Mouse (Mus musculus): ENCODE results near the gene Ewsr1. TPM values are rescaled to one million over a fixed set of nuclear protein-coding genes. Genes with fewer than 3 reads are reported as not detected.

Gene Ewsr1
- polyA plus RNA-seq, 1 experiment from 2014 or later: 435 TPM

GRCm38 (mm10) chr11:5057064-5057463 lies 42.0 kb downstream of the Ewsr1 start:
- ATAC-seq (ENCODE audit: extremely low read depth, insufficient number of reproducible peaks, low FRiP score, low TSS enrichment): no peak
- Histone ChIP-seq H3K27ac (replicated peaks) (no peak overlapping the region), H3K27me3 (replicated peaks) (peaks cover 73% of the 10 kb centered on the region), H3K9ac (no peak overlapping the region), H3K4me3 (no peak overlapping the region), H3K4me1 (peaks cover 41% of the 10 kb centered on the region), H3K36me3 (peaks cover 9% of the 10 kb centered on the region), H3K4me2 (no peak overlapping the region), H3K9me3 (no peaks in the 10 kb centered on the region)
- 59% methylated on average over 8 of the region's 8 CpGs for WGBS

- Histone ChIP-seq H3K4me3 (no peak overlapping the region), H3K27me3 (replicated peaks) (peaks cover 64% of the 10 kb centered on the region), H3K4me2 (no peak overlapping the region), H3K36me3 (peaks cover 9% of the 10 kb centered on the region), H3K27ac (replicated peaks) (no peak overlapping the region), H3K4me1 (peaks cover 33% of the 10 kb centered on the region), H3K9ac (no peak overlapping the region), H3K9me3 (no peaks in the 10 kb centered on the region)
- no peak for ATAC-seq (ENCODE audit: extremely low read depth, insufficient number of reproducible peaks, low FRiP score, low TSS enrichment)
- 55% methylated on average over 23 of the region's 23 CpGs for WGBS
Observed at GRCm38 (mm10) chr11:5055945-5056938, 42.8 kb downstream of the Ewsr1 start.

GRCm38 (mm10) chr11:5054874-5055273 lies 44.2 kb downstream of the Ewsr1 start:
- no peak overlapping the region for H3K27ac ChIP-seq (replicated peaks)
- H3K4me3 ChIP-seq: no peak overlapping the region
- 58% methylated on average over 6 of the region's 6 CpGs for WGBS
- no peak overlapping the region for H3K9ac ChIP-seq
- peaks cover 28% of the 10 kb centered on the region for H3K4me1 ChIP-seq
- no peaks in the 10 kb centered on the region for H3K36me3 ChIP-seq
- H3K9me3 ChIP-seq: no peaks in the 10 kb centered on the region
- no peak for ATAC-seq (ENCODE audit: extremely low read depth, insufficient number of reproducible peaks, low FRiP score, low TSS enrichment)
- H3K27me3 ChIP-seq (replicated peaks): peaks cover 54% of the 10 kb centered on the region
- no peak overlapping the region for H3K4me2 ChIP-seq

GRCm38 (mm10) chr11:5054151-5054550 lies 44.9 kb downstream of the Ewsr1 start:
- Histone ChIP-seq H3K9me3 (no peaks in the 10 kb centered on the region), H3K27ac (replicated peaks) (no peak overlapping the region), H3K4me3 (no peak overlapping the region), H3K9ac (no peak overlapping the region), H3K36me3 (no peaks in the 10 kb centered on the region), H3K27me3 (replicated peaks) (peaks cover 51% of the 10 kb centered on the region), H3K4me2 (no peak overlapping the region), H3K4me1 (peaks cover 21% of the 10 kb centered on the region)
- 79% methylated on average over 14 of the region's 14 CpGs for whole genome bisulfite sequencing
- no peak for ATAC-seq (ENCODE audit: extremely low read depth, insufficient number of reproducible peaks, low FRiP score, low TSS enrichment)

GRCm38 (mm10) chr11:5052200-5052854 lies 46.7 kb downstream of the Ewsr1 start:
- no peak overlapping the region for H3K9ac ChIP-seq
- 65% methylated on average over 10 of the region's 10 CpGs for WGBS
- peaks cover 5% of the 10 kb centered on the region; the same call in 1 of the 2 replicates for H3K4me1 ChIP-seq
- no peaks in the 10 kb centered on the region for H3K9me3 ChIP-seq
- peaks cover 32% of the 10 kb centered on the region for H3K27me3 ChIP-seq (replicated peaks)
- H3K4me3 ChIP-seq: no peak overlapping the region
- no peak overlapping the region for H3K4me2 ChIP-seq
- no peak overlapping the region for H3K27ac ChIP-seq (replicated peaks)
- ATAC-seq (ENCODE audit: extremely low read depth, insufficient number of reproducible peaks, low FRiP score, low TSS enrichment): no peak
- H3K36me3 ChIP-seq: no peaks in the 10 kb centered on the region

- no peak for ATAC-seq (ENCODE audit: extremely low read depth, insufficient number of reproducible peaks, low FRiP score, low TSS enrichment)
- 79% methylated on average over 10 of the region's 10 CpGs for WGBS
- H3K27ac ChIP-seq (replicated peaks): no peak overlapping the region
- H3K4me1 ChIP-seq: no peaks in the 10 kb centered on the region
- H3K36me3 ChIP-seq: no peaks in the 10 kb centered on the region
- H3K4me3 ChIP-seq: no peak overlapping the region
- H3K4me2 ChIP-seq: no peak overlapping the region
- H3K27me3 ChIP-seq (replicated peaks): peaks cover 25% of the 10 kb centered on the region
- H3K9ac ChIP-seq: no peak overlapping the region
- no peaks in the 10 kb centered on the region for H3K9me3 ChIP-seq
Observed at GRCm38 (mm10) chr11:5051629-5052028, 47.4 kb downstream of the Ewsr1 start.

GRCm38 (mm10) chr11:5046321-5046926 lies 52.6 kb downstream of the Ewsr1 start:
- H3K9ac ChIP-seq: no peak overlapping the region
- H3K9me3 ChIP-seq: no peaks in the 10 kb centered on the region
- peaks cover 5% of the 10 kb centered on the region for H3K4me1 ChIP-seq
- WGBS: 41% methylated on average over 12 of the region's 12 CpGs
- H3K36me3 ChIP-seq: peaks cover 15% of the 10 kb centered on the region
- H3K4me3 ChIP-seq: no peak overlapping the region
- peaks cover 7% of the 10 kb centered on the region for H3K27me3 ChIP-seq (replicated peaks)
- H3K4me2 ChIP-seq: no peak overlapping the region
- ATAC-seq (ENCODE audit: extremely low read depth, insufficient number of reproducible peaks, low FRiP score, low TSS enrichment): no peak
- H3K27ac ChIP-seq (replicated peaks): no peak overlapping the region

GRCm38 (mm10) chr11:5042645-5043381 lies 56.3 kb downstream of the Ewsr1 start:
- no peaks in the 10 kb centered on the region for H3K9me3 ChIP-seq
- no peak for ATAC-seq (ENCODE audit: extremely low read depth, insufficient number of reproducible peaks, low FRiP score, low TSS enrichment)
- H3K9ac ChIP-seq: no peak overlapping the region
- H3K27me3 ChIP-seq (replicated peaks): no peaks in the 10 kb centered on the region
- H3K27ac ChIP-seq (replicated peaks): no peak overlapping the region
- peaks cover 51% of the 10 kb centered on the region for H3K36me3 ChIP-seq
- H3K4me3 ChIP-seq: no peak overlapping the region
- 82% methylated on average over 8 of the region's 8 CpGs for WGBS
- H3K4me2 ChIP-seq: no peak overlapping the region
- H3K4me1 ChIP-seq: peaks cover 15% of the 10 kb centered on the region

- no peak overlapping the region; the same call in 1 of the 2 replicates for H3K9ac ChIP-seq
- no peak overlapping the region for H3K4me2 ChIP-seq
- WGBS: 49% methylated on average over 18 of the region's 18 CpGs
- H3K4me3 ChIP-seq: no peak overlapping the region
- H3K36me3 ChIP-seq: peaks cover 67% of the 10 kb centered on the region
- H3K27ac ChIP-seq (replicated peaks): peak overlapping the region; percentile 29; the same call in 1 of the 2 replicates
- peaks cover 15% of the 10 kb centered on the region for H3K4me1 ChIP-seq
- ATAC-seq (ENCODE audit: extremely low read depth, insufficient number of reproducible peaks, low FRiP score, low TSS enrichment): no peak; the same call in 1 of the 2 replicates
- no peaks in the 10 kb centered on the region for H3K27me3 ChIP-seq (replicated peaks)
- H3K9me3 ChIP-seq: no peaks in the 10 kb centered on the region
Observed at GRCm38 (mm10) chr11:5041144-5041780, 57.8 kb downstream of the Ewsr1 start.

- H3K9ac ChIP-seq: no peak overlapping the region
- H3K9me3 ChIP-seq: no peaks in the 10 kb centered on the region
- H3K4me2 ChIP-seq: no peak overlapping the region
- no peak for ATAC-seq (ENCODE audit: extremely low read depth, insufficient number of reproducible peaks, low FRiP score, low TSS enrichment)
- H3K27ac ChIP-seq (replicated peaks): no peak overlapping the region
- H3K4me3 ChIP-seq: no peak overlapping the region
- peaks cover 15% of the 10 kb centered on the region for H3K4me1 ChIP-seq
- no peaks in the 10 kb centered on the region for H3K27me3 ChIP-seq (replicated peaks)
- WGBS: 93% methylated on average over 5 of the region's 5 CpGs
- peaks cover 73% of the 10 kb centered on the region for H3K36me3 ChIP-seq
Observed at GRCm38 (mm10) chr11:5040585-5040984, 58.5 kb downstream of the Ewsr1 start.
